Mouse (Mus musculus): ENCODE data around the gene Slc25a39. TPM values are rescaled to one million over a fixed set of nuclear protein-coding genes. Genes with fewer than 3 reads are reported as not detected.

The Slc25a39 gene
- total and polyA plus RNA-seq, 3 experiments: 108 to 226 (median 199) TPM

DNA sequence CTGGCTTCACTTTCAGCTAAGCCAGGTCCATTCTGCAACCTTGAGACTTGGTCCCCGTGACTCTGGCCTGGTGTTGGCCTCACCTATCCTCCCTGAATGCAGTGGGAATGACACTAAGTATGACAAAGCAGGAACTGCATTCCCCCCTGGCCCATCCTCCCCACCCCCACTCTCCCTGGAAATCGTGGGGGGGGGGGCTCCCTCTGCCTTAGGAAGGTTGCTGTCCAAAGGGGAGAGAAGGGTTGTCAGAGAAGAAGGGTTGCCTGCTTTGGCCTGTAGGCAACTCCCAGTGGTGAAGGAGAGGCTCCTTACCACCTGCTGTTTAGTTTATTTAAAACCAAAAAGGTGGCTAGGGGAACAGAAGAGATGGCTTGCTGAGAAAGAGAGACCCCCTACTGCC lies 34.1 kb downstream of the Slc25a39 start:
- Histone ChIP-seq H3K9me3 (replicated peaks; ENCODE audit: low read length) (peaks cover 13% of the 10 kb centered on the region), H3K4me1 (ENCODE audit: control insufficient read depth in 1 of 2, insufficient read depth in 2 of 2) (peaks cover 38 to 69% of the 10 kb centered on the region in 2 experiments), H3K4me3 (replicated peaks in 1 of 3; ENCODE audit: low read depth in 2 of 3, low read length in 2 of 3, poor library complexity in 1 of 3) (no peak overlapping the region), H3K4me2 (ENCODE audit: insufficient read depth, low read depth, poor library complexity, severe bottlenecking) (no peak overlapping the region), H3K27me3 (replicated peaks) (peaks cover 53% of the 10 kb centered on the region), H3K9ac (ENCODE audit: insufficient read depth, low read depth) (no peak overlapping the region), H3K79me2 (replicated peaks; ENCODE audit: control insufficient read depth, extremely low read depth, insufficient read depth, poor library complexity, severe bottlenecking) (no peaks in the 10 kb centered on the region), H3K27ac (ENCODE audit: insufficient read depth, low read depth) (no peak overlapping the region), H3K36me3 (replicated peaks in 1 of 2; ENCODE audit: control insufficient read depth in 1 of 2, insufficient read depth in 1 of 2, low read length in 1 of 2) (no peaks in the 10 kb centered on the region)
- no peak for DNase-seq (ENCODE audit: extremely low read depth)
- TF ChIP-seq CHD1 (IDR thresholded peaks at IDR 0.05; ENCODE audit: low read depth, low read length) (no peak), TCF12 (IDR thresholded peaks at IDR 0.05; ENCODE audit: low read depth, low read length) (no peak), MEF2A (IDR thresholded peaks at IDR 0.05; ENCODE audit: borderline replicate concordance, low read depth, low read length) (no peak)
- dilution Hi-C loops (cut with MboI; ENCODE audit: extremely low pct_ligation_motif_present, extremely low pct_unique_long_range_greater_than_20kb, low sequenced_read_pairs): no loop called here
- in situ Hi-C loops (cut with MboI; ENCODE audit: low pct_ligation_motif_present, low pct_unique_long_range_greater_than_20kb, low sequenced_read_pairs): no loop called here

GRCm38 (mm10) chr11:102372936-102373335 lies 34.8 kb downstream of the Slc25a39 start:
- TF ChIP-seq TCF12 (IDR thresholded peaks at IDR 0.05; ENCODE audit: low read depth, low read length): 0 out of 2 replicates have a peak, but pooled peaks have one; percentile 3
- no peak for TF ChIP-seq JUN (IDR thresholded peaks at IDR 0.05; ENCODE audit: insufficient read depth, low read depth, low read length)
- in situ Hi-C loops (cut with MboI; ENCODE audit: low pct_ligation_motif_present, low pct_unique_long_range_greater_than_20kb, low sequenced_read_pairs) (no loop called here), dilution Hi-C loops (cut with MboI; ENCODE audit: extremely low pct_ligation_motif_present, extremely low pct_unique_long_range_greater_than_20kb, low sequenced_read_pairs) (no loop called here)
- no peak overlapping the region for H3K27ac ChIP-seq (ENCODE audit: insufficient read depth, low read depth)
- no peak overlapping the region for H3K9ac ChIP-seq (ENCODE audit: insufficient read depth, low read depth)
- no peaks in the 10 kb centered on the region for H3K79me2 ChIP-seq (replicated peaks; ENCODE audit: control insufficient read depth, extremely low read depth, insufficient read depth, poor library complexity, severe bottlenecking)
- H3K36me3 ChIP-seq (replicated peaks in 1 of 2; ENCODE audit: control insufficient read depth in 1 of 2, insufficient read depth in 1 of 2, low read length in 1 of 2): no peaks in the 10 kb centered on the region
- peaks cover 54% of the 10 kb centered on the region for H3K27me3 ChIP-seq (replicated peaks)
- H3K9me3 ChIP-seq (replicated peaks; ENCODE audit: low read length): peaks cover 9% of the 10 kb centered on the region
- no peak for DNase-seq (ENCODE audit: extremely low read depth)
- peaks cover 45 to 77% of the 10 kb centered on the region in 2 experiments for H3K4me1 ChIP-seq (ENCODE audit: control insufficient read depth in 1 of 2, insufficient read depth in 2 of 2)
- H3K4me2 ChIP-seq (ENCODE audit: insufficient read depth, low read depth, poor library complexity, severe bottlenecking): 0 out of 2 replicates have a peak overlapping the region, but pooled peaks have one; percentile 45
- no peak overlapping the region for H3K4me3 ChIP-seq (replicated peaks in 1 of 3; ENCODE audit: low read depth in 2 of 3, low read length in 2 of 3, poor library complexity in 1 of 3)

- in situ Hi-C loops (cut with MboI; ENCODE audit: low pct_ligation_motif_present, low pct_unique_long_range_greater_than_20kb, low sequenced_read_pairs) (no loop called here), dilution Hi-C loops (cut with MboI; ENCODE audit: extremely low pct_ligation_motif_present, extremely low pct_unique_long_range_greater_than_20kb, low sequenced_read_pairs) (no loop called here)
- peaks cover 50 to 84% of the 10 kb centered on the region in 2 experiments for H3K4me1 ChIP-seq (ENCODE audit: control insufficient read depth in 1 of 2, insufficient read depth in 2 of 2)
Observed at GRCm38 (mm10) chr11:102371926-102372685, 35.6 kb downstream of the Slc25a39 start.

More at GRCm38 (mm10) chr11:102371926-102372685, 35.6 kb downstream of the Slc25a39 start:
- H3K9me3 ChIP-seq (replicated peaks; ENCODE audit: low read length): peaks cover under 1% of the 10 kb centered on the region
- H3K4me2 ChIP-seq (ENCODE audit: insufficient read depth, low read depth, poor library complexity, severe bottlenecking): peak overlapping the region; percentile 45
- peak; percentile 87 for TF ChIP-seq CHD2 (IDR thresholded peaks at IDR 0.05; ENCODE audit: low read length)
- no peak for TF ChIP-seq ELF1 (IDR thresholded peaks at IDR 0.05; ENCODE audit: low read depth, low read length)
- TF ChIP-seq MAZ (IDR thresholded peaks at IDR 0.05; ENCODE audit: low read depth, low read length): no peak
- no peak for TF ChIP-seq EP300 (IDR thresholded peaks at IDR 0.05; ENCODE audit: low read length)
- no peak for TF ChIP-seq USF2 (conservative IDR thresholded peaks at IDR 0.05; ENCODE audit: low read depth, low read length)
- no peak for TF ChIP-seq SMC3 (IDR thresholded peaks at IDR 0.05; ENCODE audit: low read depth, low read length)
- TF ChIP-seq ETS1 (conservative IDR thresholded peaks at IDR 0.05; ENCODE audit: low read depth, low read length): no peak
- peak; percentile 21; the same call in 1 of the 2 replicates for TF ChIP-seq JUND (conservative IDR thresholded peaks at IDR 0.05; ENCODE audit: low read depth, low read length)
- no peak for TF ChIP-seq PAX5 (IDR thresholded peaks at IDR 0.05; ENCODE audit: low read length)
- TF ChIP-seq TBP (conservative IDR thresholded peaks at IDR 0.05; ENCODE audit: low read depth, low read length): no peak
- H3K4me3 ChIP-seq (replicated peaks in 1 of 3; ENCODE audit: low read depth in 2 of 3, low read length in 2 of 3, poor library complexity in 1 of 3): no peak overlapping the region
- no peak for DNase-seq (ENCODE audit: extremely low read depth)
- H3K36me3 ChIP-seq (replicated peaks in 1 of 2; ENCODE audit: control insufficient read depth in 1 of 2, insufficient read depth in 1 of 2, low read length in 1 of 2): no peaks in the 10 kb centered on the region
- H3K27ac ChIP-seq (ENCODE audit: insufficient read depth, low read depth): no peak overlapping the region
- H3K27me3 ChIP-seq (replicated peaks): peaks cover 55% of the 10 kb centered on the region
- no peaks in the 10 kb centered on the region for H3K79me2 ChIP-seq (replicated peaks; ENCODE audit: control insufficient read depth, extremely low read depth, insufficient read depth, poor library complexity, severe bottlenecking)
- H3K9ac ChIP-seq (ENCODE audit: insufficient read depth, low read depth): no peak overlapping the region

Data from CH12.LX (cell line).